Mouse (Mus musculus) activated CD4-positive, CD25-positive, alpha-beta regulatory T cell (primary cell): ENCODE measurements around the gene Gm14409. TPM values are rescaled to one million over a fixed set of nuclear protein-coding genes. Genes with fewer than 3 reads are reported as not detected.

Source experiments
- polyA plus RNA-seq, 2 experiments: library from polyadenylated mRNA; unstranded; fragments of 100-300 nt; shearing (Covaris generic); gene quantifications; one replicate each; pipeline ENCODE4 v1.2.1; 2017

The Gm14409 gene
- not detected for polyA plus RNA-seq

DNA sequence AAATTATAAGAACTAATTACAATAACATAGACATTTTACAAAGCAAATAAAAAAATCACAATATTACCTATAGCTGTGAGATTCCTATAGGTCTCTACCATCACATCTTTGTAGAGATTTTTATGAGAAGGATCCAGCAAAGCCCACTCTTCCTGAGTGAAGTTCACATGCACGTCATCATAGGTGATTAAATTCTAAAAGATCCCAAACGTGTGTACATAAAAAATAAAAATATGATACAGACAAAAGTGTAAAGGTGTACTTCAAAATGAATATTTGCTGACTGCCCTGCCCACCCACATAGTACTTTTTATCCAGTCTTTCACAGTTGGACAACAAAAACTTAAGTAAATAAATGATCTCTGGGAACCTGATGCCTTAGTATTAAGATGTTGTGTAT, at the start of gene Gm14409:
Gene Gm14409 (minus strand): TSS at position 101 of the 400 bp plus-strand sequence.

Other genes starting within 250 kb of the Gm14409 start
- gene Gm14401, start 192.7 kb downstream of the Gm14409 start, polyA plus RNA-seq = under 1 TPM in 1 of 2 experiments, not detected in 1; 0.58 TPM
- gene Gm14410, start 60.6 kb downstream of the Gm14409 start, polyA plus RNA-seq = 10 to 100 TPM in 1 of 2 experiments, 1 to 10 TPM in 1; 5.9 to 14.5 TPM
- under 1 TPM in 1 of 2 experiments, not detected in 1; 0.68 TPM for gene Gm14412, start 57.3 kb upstream of the Gm14409 start, polyA plus RNA-seq
- under 1 TPM; 0.74 to 0.86 TPM for gene Gm14418, start 131.3 kb upstream of the Gm14409 start, polyA plus RNA-seq
- 1 to 10 TPM; 4.7 to 5.9 TPM for gene Zfp970, start 197.7 kb upstream of the Gm14409 start, polyA plus RNA-seq
- gene Gm14403, start 231.2 kb upstream of the Gm14409 start, polyA plus RNA-seq = 1 to 10 TPM in 1 of 2 experiments, under 1 TPM in 1; 0.49 to 1.0 TPM